Mouse (Mus musculus) lung, postnatal 0 days (tissue): ENCODE results near the gene Megf6. TPM values are rescaled to one million over a fixed set of nuclear protein-coding genes. Genes with fewer than 3 reads are reported as not detected.

ENCODE experiments used
- ATAC-seq: fragments of 200-750 bp; cut with Nextera tagmentation; 2 replicates; pipeline ENCODE4 v1.8.0; 2017; ENCODE audit warnings: moderate library complexity
- DNase-seq: peaks from one replicate; pipeline ENCODE4 v3.0.0-alpha.2; 2016; ENCODE audit warnings: low spot score
- H3K27ac ChIP-seq: fragments of 300-500 bp; sonication (generic); 2 replicates; pipeline ENCODE4 v1.5.1; 2014; ENCODE audit warnings: antibody characterized with exemption, mild to moderate bottlenecking, low read length, mixed read lengths
- H3K27me3 ChIP-seq: fragments of 300-500 bp; sonication (generic); replicated peaks from 2 replicates; pipeline ENCODE4 v1.6.1; 2014; ENCODE audit warnings: low read length, mixed read lengths; ENCODE audit not compliant: insufficient read depth
- H3K36me3 ChIP-seq: fragments of 300-500 bp; sonication (generic); 2 replicates; pipeline ENCODE4 v1.6.1; 2014; ENCODE audit warnings: low read length, mixed read lengths; ENCODE audit not compliant: insufficient read depth
- H3K4me1 ChIP-seq: fragments of 300-500 bp; sonication (generic); 2 replicates; pipeline ENCODE4 v1.6.1; 2014; ENCODE audit warnings: antibody characterized with exemption, low read depth, low read length, mixed read lengths; ENCODE audit not compliant: insufficient read depth
- H3K4me2 ChIP-seq: fragments of 300-500 bp; sonication (generic); replicated peaks from 2 replicates; pipeline ENCODE4 v1.6.1; 2014; ENCODE audit warnings: low read depth, mild to moderate bottlenecking, low read length, moderate library complexity, mixed read lengths
- H3K4me3 ChIP-seq: fragments of 300-500 bp; sonication (generic); 2 replicates; pipeline ENCODE4 v1.5.1; 2014; ENCODE audit warnings: low read depth, low read length
- H3K9ac ChIP-seq: fragments of 300-500 bp; sonication (generic); replicated peaks from 2 replicates; pipeline ENCODE4 v1.6.1; 2014; ENCODE audit warnings: low read depth, mild to moderate bottlenecking
- H3K9me3 ChIP-seq: fragments of 300-500 bp; sonication (generic); 2 replicates; pipeline ENCODE4 v1.6.1; 2016; ENCODE audit warnings: low read length, mixed read lengths
- CTCF ChIP-seq: IDR thresholded peaks from 2 replicates; pipeline ENCODE4 v1.5.1; 2016; ENCODE audit warnings: antibody characterized with exemption, mild to moderate bottlenecking
- EP300 ChIP-seq: IDR thresholded peaks from 2 replicates; pipeline ENCODE4 v1.6.1; 2016; ENCODE audit warnings: antibody characterized with exemption, mild to moderate bottlenecking, control low read depth
- WGBS: fragments of 180-500 bp; shearing (Covaris S2); extraction: QIAGEN DNeasy Blood & Tissue Kit; methylation state at CpG from one replicate; pipeline ENCODE4 v1.1.7; 2014; 5-methylcytosine and 5-hydroxymethylcytosine counted together
- polyA plus RNA-seq: library from polyadenylated mRNA; unstranded; fragments of >200 nt; fragmentation: Nextera tagmentation; extraction: Ambion mirVana; gene quantifications from 2 replicates; pipeline ENCODE4 v1.2.1, GENCODE M21; 2015

Megf6 gene
- polyA plus RNA-seq, 1 experiment from 2014 or later: 25.5 TPM

DNA sequence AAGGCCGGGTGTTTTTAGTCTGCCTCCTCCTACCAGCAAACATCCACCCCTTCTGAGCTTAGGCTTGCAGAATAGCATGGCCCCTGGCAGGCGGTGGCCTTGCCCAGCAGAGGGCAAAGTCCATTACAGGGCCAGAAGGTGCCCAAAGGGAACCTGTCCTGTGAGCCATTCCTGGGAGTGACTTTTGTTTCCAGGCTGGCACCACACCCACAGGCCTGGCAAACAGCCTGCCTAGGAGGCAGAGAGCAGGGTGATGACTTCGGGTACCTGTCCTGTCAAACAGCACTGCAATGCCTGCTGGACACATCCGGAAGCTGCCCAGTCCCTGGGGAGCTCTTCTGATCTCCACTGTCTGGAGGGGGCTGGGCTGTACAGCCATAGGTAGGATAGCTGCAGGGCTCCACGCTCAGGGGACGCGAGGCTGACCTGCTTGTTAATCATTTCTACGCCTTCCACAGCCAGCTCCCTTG, 123.8 kb downstream of the Megf6 start:
- Histone ChIP-seq H3K4me1 (no peaks in the 10 kb centered on the region; the same call in 1 of the 2 replicates), H3K27me3 (no peaks in the 10 kb centered on the region), H3K4me3 (no peak overlapping the region), H3K9ac (no peak overlapping the region), H3K36me3 (no peaks in the 10 kb centered on the region), H3K4me2 (no peak overlapping the region), H3K9me3 (no peaks in the 10 kb centered on the region), H3K27ac (peak overlapping the region; percentile 26; the same call in 1 of the 2 replicates)
- ATAC-seq (peak; percentile 23; the same call in 1 of the 2 replicates), DNase-seq (peak; percentile 25)
- TF ChIP-seq EP300 (no peak), CTCF (peak; percentile 19)
- 29% methylated on average over 8 of the region's 8 CpGs for WGBS

GRCm38 (mm10) chr4:154297761-154298160, 127.2 kb downstream of the Megf6 start:
- DNase-seq (peak; percentile 58), ATAC-seq (no peak)
- no peak overlapping the region for H3K27ac ChIP-seq
- TF ChIP-seq CTCF: no peak
- no peak for TF ChIP-seq EP300
- no peak overlapping the region for H3K9ac ChIP-seq
- no peak overlapping the region; the same call in 1 of the 2 replicates for H3K4me2 ChIP-seq
- no peaks in the 10 kb centered on the region; the same call in 1 of the 2 replicates for H3K4me1 ChIP-seq
- WGBS: 29% methylated on average over 9 of the region's 9 CpGs
- H3K36me3 ChIP-seq: no peaks in the 10 kb centered on the region
- H3K9me3 ChIP-seq: no peaks in the 10 kb centered on the region
- no peak overlapping the region for H3K4me3 ChIP-seq
- no peaks in the 10 kb centered on the region; the same call in 1 of the 2 replicates for H3K27me3 ChIP-seq

GRCm38 (mm10) chr4:154299541-154300271, 129.2 kb downstream of the Megf6 start:
- H3K9me3 ChIP-seq: no peaks in the 10 kb centered on the region
- peak overlapping the region; percentile 75 for H3K27ac ChIP-seq
- H3K4me3 ChIP-seq: peak overlapping the region; percentile 51
- 0 out of 2 replicates have a peak overlapping the region, but pooled peaks have one; percentile 26 for H3K9ac ChIP-seq
- TF ChIP-seq EP300 (no peak), CTCF (no peak)
- H3K4me1 ChIP-seq: no peaks in the 10 kb centered on the region; the same call in 1 of the 2 replicates
- no peaks in the 10 kb centered on the region for H3K36me3 ChIP-seq
- peak; percentile 94 for ATAC-seq
- 5% methylated on average over 49 of the region's 66 CpGs for WGBS
- DNase-seq: peak; percentile 88
- H3K27me3 ChIP-seq: no peaks in the 10 kb centered on the region; the same call in 1 of the 2 replicates
- H3K4me2 ChIP-seq: peak overlapping the region; percentile 62

DNA sequence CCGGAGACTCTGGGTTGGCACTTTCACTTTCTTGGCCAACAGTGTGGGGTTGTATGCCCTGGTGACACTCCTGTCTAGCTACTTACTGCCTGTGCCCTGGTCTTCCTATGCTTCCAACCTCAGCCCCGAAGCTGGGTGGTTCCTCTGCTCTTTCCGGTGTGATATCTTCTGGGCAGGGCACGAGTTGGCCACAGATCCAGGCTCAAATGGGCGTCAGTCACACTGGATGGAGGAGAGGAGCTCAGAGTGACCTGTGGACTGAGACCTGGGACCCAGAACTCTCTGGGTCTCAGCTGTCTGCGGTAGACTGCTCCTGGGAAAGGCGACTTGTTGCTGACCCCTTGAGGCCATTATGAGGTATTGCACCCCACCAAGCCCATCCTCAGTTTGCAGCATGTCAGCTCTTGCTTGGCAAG, 130.9 kb downstream of the Megf6 start, which contains the start of gene Arhgef16:
Gene Arhgef16 (minus strand): TSS at position 211 of the 416 bp plus-strand sequence.
- no peaks in the 10 kb centered on the region for H3K9me3 ChIP-seq
- H3K4me1 ChIP-seq: no peaks in the 10 kb centered on the region; the same call in 1 of the 2 replicates
- no peak within 1 kb of the TSS for H3K9ac ChIP-seq
- TF ChIP-seq CTCF (peak; percentile 94), EP300 (no peak)
- H3K4me2 ChIP-seq: no peak within 1 kb of the TSS; the same call in 1 of the 2 replicates
- H3K27me3 ChIP-seq: no peaks in the 10 kb centered on the region; the same call in 1 of the 2 replicates
- DNase-seq (peak; percentile 72), ATAC-seq (no peak)
- no peaks in the 10 kb centered on the region for H3K36me3 ChIP-seq
- WGBS: 21% methylated on average over 7 of the region's 7 CpGs
- H3K4me3 ChIP-seq: no peak within 1 kb of the TSS
- H3K27ac ChIP-seq: 0 out of 2 replicates have a peak within 1 kb of the TSS, but pooled peaks have one; percentile 9

GRCm38 (mm10) chr4:154309131-154309530, 138.6 kb downstream of the Megf6 start:
- 80% methylated on average over 2 of the region's 2 CpGs for WGBS
- no peak overlapping the region for H3K4me2 ChIP-seq
- no peak for DNase-seq
- no peak for ATAC-seq
- H3K27me3 ChIP-seq: no peaks in the 10 kb centered on the region
- H3K27ac ChIP-seq: no peak overlapping the region
- no peaks in the 10 kb centered on the region for H3K36me3 ChIP-seq
- H3K4me3 ChIP-seq: no peak overlapping the region
- H3K4me1 ChIP-seq: no peaks in the 10 kb centered on the region
- H3K9me3 ChIP-seq: no peaks in the 10 kb centered on the region
- H3K9ac ChIP-seq: no peak overlapping the region
- TF ChIP-seq CTCF (no peak), EP300 (no peak)

DNA sequence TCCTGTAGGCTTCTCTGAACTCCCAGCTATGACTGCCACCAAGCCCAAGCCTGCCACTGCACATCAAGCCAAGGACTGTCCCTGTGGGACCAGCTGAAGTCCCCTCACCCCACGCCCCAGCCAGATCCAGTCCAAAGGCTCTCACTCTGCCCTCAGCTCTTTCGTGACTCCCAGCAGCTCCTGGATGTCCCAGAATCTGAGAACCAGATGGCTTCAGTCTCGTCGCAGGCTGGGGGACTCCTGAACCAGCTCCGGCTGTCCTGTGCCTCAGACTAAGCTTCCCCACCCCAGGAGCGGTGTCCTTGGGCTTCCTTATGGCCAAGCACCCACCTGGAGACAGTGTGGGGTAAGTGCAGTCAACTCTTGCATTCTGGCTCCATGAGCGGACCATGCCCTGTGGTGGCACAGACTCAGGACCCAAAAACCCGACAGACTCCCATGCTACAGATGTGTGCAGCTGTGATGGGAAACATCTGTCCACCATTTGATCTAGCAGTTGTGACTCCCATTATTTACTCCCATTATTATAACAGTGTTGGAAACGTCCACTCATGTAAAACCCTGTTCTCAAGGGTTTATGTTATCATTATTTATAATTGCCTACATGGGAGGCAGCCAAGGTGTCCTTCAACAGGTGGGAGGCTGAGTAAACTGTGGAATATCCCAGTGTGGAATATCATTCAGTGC, 140.2 kb downstream of the Megf6 start:
- peak; percentile 24 for DNase-seq
- WGBS: 51% methylated on average over 9 of the region's 9 CpGs
- Histone ChIP-seq H3K27me3 (no peaks in the 10 kb centered on the region), H3K36me3 (no peaks in the 10 kb centered on the region), H3K27ac (no peak overlapping the region), H3K9me3 (no peaks in the 10 kb centered on the region), H3K9ac (no peak overlapping the region), H3K4me1 (no peaks in the 10 kb centered on the region), H3K4me2 (no peak overlapping the region), H3K4me3 (no peak overlapping the region)
- peak; percentile 43 for ATAC-seq
- TF ChIP-seq EP300 (no peak), CTCF (no peak)
